Mouse (Mus musculus) MEL (cell line): ENCODE results near the gene Rftn1. TPM values are rescaled to one million over a fixed set of nuclear protein-coding genes. Genes with fewer than 3 reads are reported as not detected.

Source experiments
- DNase-seq: peaks from one replicate; pipeline ENCODE4 v3.0.0; 2011; ENCODE audit warnings: low read depth, low spot score
- H3K27ac ChIP-seq: 2 replicates; pipeline ENCODE4 v1.5.1; 2012; ENCODE audit warnings: low read depth, mild to moderate bottlenecking, control low read depth, low read length, moderate library complexity; ENCODE audit not compliant: control insufficient read depth
- H3K27me3 ChIP-seq, 2 experiments: fragments of 150-350 bp in 1 of 2; sonication (generic) in 1 of 2; 2 replicates each; pipeline ENCODE4 v1.6.1; 2012; ENCODE audit warnings: low read length in 2 of 2, mild to moderate bottlenecking in 2 of 2, improper control_type of control experiment in 1 of 2, moderate library complexity in 1 of 2; ENCODE audit not compliant: insufficient read depth in 2 of 2, control insufficient read depth in 1 of 2
- H3K36me3 ChIP-seq, 2 experiments: 2 replicates each; pipeline ENCODE4 v1.6.1; 2012 to 2014; ENCODE audit warnings: low read length in 2 of 2, improper control_type of control experiment in 1 of 2, inconsistent platforms in 1 of 2, mild to moderate bottlenecking in 1 of 2; ENCODE audit not compliant: insufficient read depth in 2 of 2, control insufficient read depth in 1 of 2
- H3K4me1 ChIP-seq, 2 experiments: fragments of 150-350 bp in 1 of 2; sonication (generic) in 1 of 2; 2 replicates each; pipeline ENCODE4 v1.6.1; 2012; ENCODE audit warnings: low read length in 2 of 2, improper control_type of control experiment in 1 of 2, mild to moderate bottlenecking in 1 of 2; ENCODE audit not compliant: insufficient read depth in 2 of 2, control insufficient read depth in 1 of 2
- H3K4me3 ChIP-seq, 2 experiments: fragments of 150-350 bp in 1 of 2; sonication (generic) in 1 of 2; 2 replicates each; pipeline ENCODE4 v1.5.1; 2012; ENCODE audit warnings: low read depth in 2 of 2, low read length in 2 of 2, mild to moderate bottlenecking in 2 of 2, moderate library complexity in 2 of 2, control low read depth in 1 of 2, improper control_type of control experiment in 1 of 2; ENCODE audit not compliant: control insufficient read depth in 1 of 2, insufficient read depth in 1 of 2
- H3K79me2 ChIP-seq: 2 replicates; pipeline ENCODE4 v1.6.1; 2012; ENCODE audit warnings: mild to moderate bottlenecking, low read length, moderate library complexity; ENCODE audit not compliant: control insufficient read depth, poor library complexity, insufficient read depth
- H3K9ac ChIP-seq: 2 replicates; pipeline ENCODE4 v1.6.1; 2012; ENCODE audit warnings: low read depth, mild to moderate bottlenecking, control low read depth, low read length, moderate library complexity; ENCODE audit not compliant: control insufficient read depth, poor library complexity, severe bottlenecking
- H3K9me3 ChIP-seq: fragments of 150-350 bp; sonication (generic); replicated peaks from 2 replicates; pipeline ENCODE4 v1.6.1; 2012; ENCODE audit warnings: mild to moderate bottlenecking, low read length, improper control_type of control experiment, moderate library complexity; ENCODE audit not compliant: insufficient read depth
- BHLHE40 ChIP-seq: IDR thresholded peaks from 2 replicates; pipeline ENCODE4 v1.6.1; 2012; ENCODE audit warnings: low read depth, mild to moderate bottlenecking, inconsistent platforms, low read length, improper control_type of control experiment, borderline replicate concordance
- CHD2 ChIP-seq: IDR thresholded peaks from 2 replicates; pipeline ENCODE4 v1.6.1; 2011; ENCODE audit warnings: low read length, improper control_type of control experiment
- CTCF ChIP-seq, 3 experiments: IDR thresholded peaks in 2 of 3; conservative IDR thresholded peaks in 1 of 3; 2 replicates each; pipeline ENCODE4 v1.5.1; 2011 to 2012; ENCODE audit warnings: low read length in 3 of 3, low read depth in 2 of 3, mild to moderate bottlenecking in 2 of 3, improper control_type of control experiment in 1 of 3, inconsistent platforms in 1 of 3, mixed read lengths in 1 of 3, moderate library complexity in 1 of 3; ENCODE audit not compliant: control insufficient read depth in 1 of 3, insufficient read depth in 1 of 3, poor library complexity in 1 of 3, severe bottlenecking in 1 of 3
- GATA1 ChIP-seq: IDR thresholded peaks from 2 replicates; pipeline ENCODE4 v1.6.1; 2011; ENCODE audit warnings: low read depth, low read length, improper control_type of control experiment
- HCFC1 ChIP-seq: IDR thresholded peaks from 2 replicates; pipeline ENCODE4 v1.6.1; 2012; ENCODE audit warnings: low read depth, mild to moderate bottlenecking, inconsistent platforms, low read length, improper control_type of control experiment, moderate library complexity
- NELFE ChIP-seq: IDR thresholded peaks from 2 replicates; pipeline ENCODE4 v1.6.1; 2011; ENCODE audit warnings: low read depth, low read length, improper control_type of control experiment
- RAD21 ChIP-seq: IDR thresholded peaks from 2 replicates; pipeline ENCODE4 v1.6.1; 2011; ENCODE audit warnings: mild to moderate bottlenecking, low read depth, low read length, improper control_type of control experiment
- SIN3A ChIP-seq: IDR thresholded peaks from 2 replicates; pipeline ENCODE4 v1.6.1; 2012; ENCODE audit warnings: low read length, improper control_type of control experiment, inconsistent platforms
- SMC3 ChIP-seq: IDR thresholded peaks from 2 replicates; pipeline ENCODE4 v1.6.1; 2011; ENCODE audit warnings: low read depth, low read length, improper control_type of control experiment
- TBP ChIP-seq: IDR thresholded peaks from 2 replicates; pipeline ENCODE4 v1.8.0; 2011; ENCODE audit warnings: low read depth, low read length, improper control_type of control experiment
- USF2 ChIP-seq, 2 experiments: IDR thresholded peaks; 2 replicates each; pipeline ENCODE4 v1.6.1; 2011 to 2012; ENCODE audit warnings: improper control_type of control experiment in 2 of 2, low read length in 2 of 2, borderline replicate concordance in 1 of 2, inconsistent platforms in 1 of 2, low read depth in 1 of 2, mild to moderate bottlenecking in 1 of 2; ENCODE audit not compliant: insufficient read depth in 1 of 2
- ZC3H11A ChIP-seq: IDR thresholded peaks from 2 replicates; pipeline ENCODE4 v1.6.1; 2012; ENCODE audit warnings: low read depth, mild to moderate bottlenecking, inconsistent platforms, low read length, improper control_type of control experiment
- ZMIZ1 ChIP-seq: IDR thresholded peaks from 2 replicates; pipeline ENCODE4 v1.6.1; 2012; ENCODE audit warnings: low read depth, mild to moderate bottlenecking, inconsistent platforms, low read length, improper control_type of control experiment, moderate library complexity
- ZNF384 ChIP-seq: IDR thresholded peaks from 2 replicates; pipeline ENCODE4 v1.6.1; 2012; ENCODE audit warnings: low read depth, mild to moderate bottlenecking, inconsistent platforms, low read length, improper control_type of control experiment
- polyA plus RNA-seq, 2 experiments: library from polyadenylated mRNA; stranded (reverse) in 1 of 2; unstranded in 1 of 2; fragments of >175 nt in 1 of 2; fragments of >200 nt in 1 of 2; gene quantifications; 2 replicates each; pipeline versions ENCODE4 v1.2.1 to v1.2.4; 2012; ENCODE audit warnings: low replicate concordance in 2 of 2, low read depth in 1 of 2; ENCODE audit not compliant: insufficient read length in 2 of 2, insufficient read depth in 1 of 2, missing spikeins in 1 of 2
- total RNA-seq: library from RNA; depleted of rRNA; stranded (reverse); fragments of 300-350 nt; gene quantifications from 2 replicates; pipeline ENCODE4 v1.2.3, GENCODE M21; 2012

Gene Rftn1
- total and polyA plus RNA-seq, 3 experiments: 70.2 to 76.1 TPM; not detected in 1

GRCm38 (mm10) chr17:50193653-50194052, 3.2 kb upstream of the Rftn1 start:
- no peak overlapping the region for H3K4me3 ChIP-seq
- H3K27ac ChIP-seq: no peak overlapping the region
- peaks cover 12 to 32% of the 10 kb centered on the region in 2 experiments for H3K4me1 ChIP-seq
- no peak for DNase-seq
- H3K27me3 ChIP-seq: no peaks in the 10 kb centered on the region
- peaks cover 0 to 21% of the 10 kb centered on the region in 2 experiments; a peak in 2 of 4 replicates for H3K36me3 ChIP-seq
- H3K79me2 ChIP-seq: peaks cover 16% of the 10 kb centered on the region
- TF ChIP-seq CTCF (IDR thresholded peaks at IDR 0.05 in 2 of 3, conservative IDR thresholded peaks at IDR 0.05 in 1 of 3; ENCODE audit: control insufficient read depth in 1 of 3, insufficient read depth in 1 of 3, low read depth in 2 of 3, low read length in 3 of 3, poor library complexity in 1 of 3, severe bottlenecking in 1 of 3) (peak in 2 of 3 experiments; percentile 17 to 51; a peak in 3 of 6 replicates), ZC3H11A (peak; percentile 45), SMC3 (peak; percentile 59), GATA1 (no peak), SIN3A (no peak), TBP (no peak), RAD21 (peak; percentile 45)
- H3K9me3 ChIP-seq: no peaks in the 10 kb centered on the region
- no peak overlapping the region for H3K9ac ChIP-seq

GRCm38 (mm10) chr17:50192376-50192940, 2.0 kb upstream of the Rftn1 start:
- peaks cover 12 to 31% of the 10 kb centered on the region in 2 experiments for H3K4me1 ChIP-seq
- no peaks in the 10 kb centered on the region for H3K27me3 ChIP-seq
- H3K27ac ChIP-seq: no peak overlapping the region
- TF ChIP-seq HCFC1 (no peak), TBP (no peak), NELFE (no peak), CHD2 (no peak), USF2 (IDR thresholded peaks at IDR 0.05; ENCODE audit: borderline replicate concordance in 1 of 2, insufficient read depth in 1 of 2, low read depth in 1 of 2, low read length in 2 of 2) (no peak), ZMIZ1 (no peak), BHLHE40 (no peak), ZNF384 (no peak)
- H3K9ac ChIP-seq: no peak overlapping the region
- H3K4me3 ChIP-seq: no peak overlapping the region
- peaks cover 2 to 17% of the 10 kb centered on the region in 2 experiments; a peak in 2 of 4 replicates for H3K36me3 ChIP-seq
- DNase-seq: no peak
- H3K79me2 ChIP-seq: peaks cover 28% of the 10 kb centered on the region
- H3K9me3 ChIP-seq: no peaks in the 10 kb centered on the region
